In the genomic region with DNA sequence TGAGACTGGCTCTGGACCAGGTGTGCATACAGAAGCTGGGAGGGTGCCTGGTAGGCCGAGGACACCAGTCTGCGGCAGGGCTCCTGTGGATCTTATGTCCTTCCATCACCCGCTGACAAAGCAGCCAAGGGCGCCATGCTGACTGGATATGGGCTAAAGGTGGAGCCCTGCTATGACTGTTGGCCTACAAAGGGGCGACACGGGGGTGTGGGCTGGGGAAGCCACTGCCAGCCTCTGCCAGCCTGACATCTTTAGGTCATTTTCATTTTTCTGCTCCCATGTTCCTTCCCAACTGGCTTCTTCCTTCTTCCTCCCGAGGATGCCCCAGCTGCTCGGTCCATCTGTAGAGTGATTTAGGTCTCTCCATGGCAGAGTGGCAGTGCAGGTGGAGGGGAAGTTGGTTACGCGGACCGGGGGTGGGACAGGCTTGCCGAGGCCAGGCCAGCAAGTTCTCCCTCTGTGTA, we compare ENCODE assay signal across 10 mouse cellular contexts.
DNase-seq lines count a peak whose midpoint lies in the region; ATAC-seq and TF ChIP-seq lines count a peak whose summit lies in the region.
"Had no signal": no experiment of that assay in that cellular context is flagged by ENCODE, and none has a peak within 500 bp of the region (broad histone marks: within the 10 kb centered on the region; RNA-seq: fewer than 3 reads in every experiment).

No protein-coding gene starts in this region.

- TF ChIP-seq EP300 in stomach, postnatal 0 days (optimal IDR thresholded peaks at IDR 0.05) = no peak

- peak overlapping the region; percentile 82; the same call in 1 of the 2 replicates for H3K27ac ChIP-seq in forebrain, embryonic 12.5 days
- no peak overlapping the region for H3K27ac ChIP-seq in forebrain, embryonic 16.5 days (ENCODE audit: low read length)
- peak overlapping the region; percentile 79; the same call in 1 of the 2 replicates for H3K27ac ChIP-seq in midbrain, embryonic 13.5 days
- no peak overlapping the region for H3K27ac ChIP-seq in midbrain, embryonic 16.5 days (ENCODE audit: low read length)
- H3K27ac ChIP-seq in embryonic facial prominence, embryonic 15.5 days (replicated peaks) = peak overlapping the region; percentile 45; the same call in 1 of the 2 replicates
- peak overlapping the region; percentile 65; the same call in 1 of the 2 replicates for H3K27ac ChIP-seq in stomach, postnatal 0 days (replicated peaks)
- H3K27ac ChIP-seq: macrophage had no signal

- DNase-seq in stomach, postnatal 0 days (ENCODE audit: low spot score) = no peak
- DNase-seq: adrenal gland, adult 2 months had no signal

- no peak overlapping the region for H3K9ac ChIP-seq in forebrain, embryonic 12.5 days
- no peak overlapping the region for H3K9ac ChIP-seq in forebrain, embryonic 16.5 days (replicated peaks; ENCODE audit: low read depth, low read length)
- H3K9ac ChIP-seq in midbrain, embryonic 13.5 days (replicated peaks) = no peak overlapping the region
- H3K9ac ChIP-seq in midbrain, embryonic 16.5 days (ENCODE audit: low read depth, low read length) = no peak overlapping the region
- H3K9ac ChIP-seq in embryonic facial prominence, embryonic 15.5 days = no peak overlapping the region
- no peak overlapping the region for H3K9ac ChIP-seq in stomach, postnatal 0 days (ENCODE audit: low read length)

- H3K4me1 ChIP-seq in forebrain, embryonic 12.5 days = peaks cover 96% of the 10 kb centered on the region
- H3K4me1 ChIP-seq in forebrain, embryonic 16.5 days (replicated peaks; ENCODE audit: control insufficient read depth, insufficient read depth, low read length) = peaks cover 56% of the 10 kb centered on the region
- peaks cover 90% of the 10 kb centered on the region for H3K4me1 ChIP-seq in midbrain, embryonic 13.5 days (replicated peaks)
- H3K4me1 ChIP-seq in midbrain, embryonic 16.5 days (ENCODE audit: control insufficient read depth, insufficient read depth, low read length) = peaks cover 48% of the 10 kb centered on the region
- peaks cover 39% of the 10 kb centered on the region for H3K4me1 ChIP-seq in embryonic facial prominence, embryonic 15.5 days
- H3K4me1 ChIP-seq in stomach, postnatal 0 days (replicated peaks; ENCODE audit: control insufficient read depth, insufficient read depth) = 0 out of 2 replicates have a peak, but pooled peaks cover 5% of the 10 kb centered on the region

- 71% methylated on average over 12 of the region's 12 CpGs for WGBS in forebrain, embryonic 12.5 days
- WGBS in forebrain, embryonic 16.5 days = 65% methylated on average over 12 of the region's 12 CpGs
- 76% methylated on average over 12 of the region's 12 CpGs for WGBS in midbrain, embryonic 13.5 days
- 80% methylated on average over 12 of the region's 12 CpGs for WGBS in midbrain, embryonic 16.5 days
- 73% methylated on average over 12 of the region's 12 CpGs for WGBS in embryonic facial prominence, embryonic 15.5 days
- 78% methylated on average over 12 of the region's 12 CpGs for WGBS in stomach, postnatal 0 days

- no peak for TF ChIP-seq CTCF in stomach, postnatal 0 days (IDR thresholded peaks at IDR 0.05; ENCODE audit: low read depth)

- peaks cover 8% of the 10 kb centered on the region for H3K36me3 ChIP-seq in forebrain, embryonic 12.5 days (replicated peaks)
- no peaks in the 10 kb centered on the region for H3K36me3 ChIP-seq in forebrain, embryonic 16.5 days (ENCODE audit: control insufficient read depth, insufficient read depth)
- H3K36me3 ChIP-seq in midbrain, embryonic 13.5 days = 0 out of 2 replicates have a peak, but pooled peaks cover 2% of the 10 kb centered on the region
- no peaks in the 10 kb centered on the region for H3K36me3 ChIP-seq in midbrain, embryonic 16.5 days (ENCODE audit: control insufficient read depth, insufficient read depth, low read length)
- no peaks in the 10 kb centered on the region for H3K36me3 ChIP-seq in embryonic facial prominence, embryonic 15.5 days
- H3K36me3 ChIP-seq in stomach, postnatal 0 days (ENCODE audit: control insufficient read depth, insufficient read depth, low read length) = peaks cover 2% of the 10 kb centered on the region; the same call in 1 of the 2 replicates

- H3K9me3 ChIP-seq in forebrain, embryonic 12.5 days = no peaks in the 10 kb centered on the region
- H3K9me3 ChIP-seq in forebrain, embryonic 16.5 days (ENCODE audit: control insufficient read depth, low read length) = no peaks in the 10 kb centered on the region
- no peaks in the 10 kb centered on the region for H3K9me3 ChIP-seq in midbrain, embryonic 13.5 days
- no peaks in the 10 kb centered on the region for H3K9me3 ChIP-seq in midbrain, embryonic 16.5 days (replicated peaks; ENCODE audit: control insufficient read depth, low read length, poor library complexity, severe bottlenecking)
- H3K9me3 ChIP-seq in embryonic facial prominence, embryonic 15.5 days (replicated peaks) = no peaks in the 10 kb centered on the region
- H3K9me3 ChIP-seq in stomach, postnatal 0 days (ENCODE audit: control insufficient read depth, low read length) = no peaks in the 10 kb centered on the region

- H3K27me3 ChIP-seq in forebrain, embryonic 12.5 days = no peaks in the 10 kb centered on the region; the same call in 1 of the 2 replicates
- H3K27me3 ChIP-seq in forebrain, embryonic 16.5 days (replicated peaks; ENCODE audit: control insufficient read depth, insufficient read depth, low read length) = no peaks in the 10 kb centered on the region
- H3K27me3 ChIP-seq in midbrain, embryonic 13.5 days = no peaks in the 10 kb centered on the region
- H3K27me3 ChIP-seq in midbrain, embryonic 16.5 days (ENCODE audit: control insufficient read depth, insufficient read depth, low read depth, low read length) = no peaks in the 10 kb centered on the region
- no peaks in the 10 kb centered on the region for H3K27me3 ChIP-seq in embryonic facial prominence, embryonic 15.5 days
- no peaks in the 10 kb centered on the region for H3K27me3 ChIP-seq in stomach, postnatal 0 days (ENCODE audit: control insufficient read depth, insufficient read depth, low read length)

- ATAC-seq in forebrain, embryonic 12.5 days (ENCODE audit: low FRiP score) = no peak
- ATAC-seq in forebrain, embryonic 16.5 days = no peak
- ATAC-seq in midbrain, embryonic 13.5 days = no peak
- no peak for ATAC-seq in midbrain, embryonic 16.5 days
- no peak for ATAC-seq in embryonic facial prominence, embryonic 15.5 days (ENCODE audit: insufficient number of reproducible peaks, low FRiP score, low TSS enrichment, low read depth)
- peak; percentile 55; the same call in 1 of the 2 replicates for ATAC-seq in stomach, postnatal 0 days (ENCODE audit: low FRiP score, low TSS enrichment)
- ATAC-seq in activated CD4-positive, CD25-positive, alpha-beta regulatory T cell, adult 4 months = no peak
- no peak for ATAC-seq in CD4-positive, CD25-positive, alpha-beta regulatory T cell, adult 4 months

- no peak overlapping the region for H3K4me2 ChIP-seq in forebrain, embryonic 12.5 days
- no peak overlapping the region for H3K4me2 ChIP-seq in forebrain, embryonic 16.5 days (ENCODE audit: low read length)
- no peak overlapping the region for H3K4me2 ChIP-seq in midbrain, embryonic 13.5 days (replicated peaks)
- no peak overlapping the region for H3K4me2 ChIP-seq in midbrain, embryonic 16.5 days (ENCODE audit: low read length)
- H3K4me2 ChIP-seq in embryonic facial prominence, embryonic 15.5 days (replicated peaks) = no peak overlapping the region
- H3K4me2 ChIP-seq in stomach, postnatal 0 days (replicated peaks; ENCODE audit: low read depth) = no peak overlapping the region

- H3K4me3 ChIP-seq in forebrain, embryonic 12.5 days (replicated peaks) = no peak overlapping the region
- no peak overlapping the region for H3K4me3 ChIP-seq in forebrain, embryonic 16.5 days (replicated peaks; ENCODE audit: low read length)
- H3K4me3 ChIP-seq in midbrain, embryonic 13.5 days (replicated peaks) = no peak overlapping the region
- H3K4me3 ChIP-seq in midbrain, embryonic 16.5 days (ENCODE audit: low read depth, low read length) = no peak overlapping the region
- H3K4me3 ChIP-seq in embryonic facial prominence, embryonic 15.5 days (replicated peaks) = no peak overlapping the region
- no peak overlapping the region for H3K4me3 ChIP-seq in stomach, postnatal 0 days (ENCODE audit: low read depth, low read length)

Comparison
In these comparisons a context has a peak if more than half of its experiments do, and no peak if none do; other contexts are left out.
1. H3K27ac ChIP-seq: peak in forebrain, embryonic 12.5 days (single experiment), midbrain, embryonic 13.5 days (single experiment), embryonic facial prominence, embryonic 15.5 days (single experiment) and stomach, postnatal 0 days (single experiment); none in forebrain, embryonic 16.5 days (single experiment) and midbrain, embryonic 16.5 days (single experiment).